Mouse (Mus musculus) brown adipose tissue, adult 24 weeks (tissue): ENCODE results near the gene Apip. TPM values are rescaled to one million over a fixed set of nuclear protein-coding genes. Genes with fewer than 3 reads are reported as not detected.

Experiments
- H3K27ac ChIP-seq: fragments of 200-500 bp; replicated peaks from 2 replicates; pipeline ENCODE4 v1.5.1; 2012; ENCODE audit warnings: low read depth, mild to moderate bottlenecking, low read length
- H3K4me1 ChIP-seq: fragments of 200-500 bp; 2 replicates; pipeline ENCODE4 v1.6.1; 2012; ENCODE audit warnings: low read length, mixed read lengths; ENCODE audit not compliant: control insufficient read depth, insufficient read depth, insufficient read length
- H3K4me3 ChIP-seq: fragments of 200-500 bp; 2 replicates; pipeline ENCODE4 v1.5.1; 2012; ENCODE audit warnings: low read depth, mild to moderate bottlenecking, low read length, moderate library complexity; ENCODE audit not compliant: insufficient read depth
- polyA plus RNA-seq: library from polyadenylated mRNA; stranded (reverse); fragments of >200 nt; gene quantifications from 2 replicates; pipeline ENCODE4 v1.2.4, GENCODE M21; 2012; ENCODE audit not compliant: missing spikeins, insufficient read depth, insufficient read length

The Apip gene
- polyA plus RNA-seq, 1 experiment: 127 TPM

GRCm38 (mm10) chr2:103138529-103139265, 65.2 kb downstream of the Apip start:
- Histone ChIP-seq H3K27ac (no peak overlapping the region), H3K4me3 (no peak overlapping the region), H3K4me1 (no peaks in the 10 kb centered on the region)

Other genes with a start within 250 kb of the Apip start
- 2.5 and 4.8 TPM in 2 replicates for gene Cd44, start 172.0 kb upstream of the Apip start, polyA plus RNA-seq
- 131 and 134 TPM in 2 replicates for gene Pdhx, start 162 bp upstream of the Apip start, polyA plus RNA-seq
- not detected in 2 replicates for gene Ehf, start 229.6 kb downstream of the Apip start, polyA plus RNA-seq